Mouse (Mus musculus): ENCODE data around the gene Ccnjl. TPM values are rescaled to one million over a fixed set of nuclear protein-coding genes. Genes with fewer than 3 reads are reported as not detected.
A peak's percentile ranks its signal among the peaks of the same experiment; 100 is the strongest.

The Ccnjl gene
- polyA plus RNA-seq, 1 experiment from 2014 or later, result 20.0 TPM

DNA sequence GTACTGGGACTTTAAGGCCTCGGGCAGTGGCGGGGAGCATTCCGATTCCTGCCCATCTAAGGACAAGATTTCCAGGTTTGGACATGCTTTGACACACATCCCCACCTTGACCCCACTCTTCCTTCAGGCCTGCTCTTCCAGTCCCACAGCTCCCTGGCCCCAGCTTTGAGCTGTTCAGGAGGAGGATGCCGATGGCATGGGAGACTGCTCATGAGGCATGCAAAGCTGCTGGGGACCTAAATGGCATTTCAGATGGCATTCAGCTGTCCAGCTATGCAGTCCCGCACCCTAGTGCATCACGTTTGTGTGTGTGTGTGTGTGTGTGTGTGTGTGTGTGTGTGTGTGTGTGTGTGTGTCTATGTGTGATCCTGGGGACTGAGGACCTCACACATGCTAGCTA lies 8.5 kb downstream of the Ccnjl start:
- ATAC-seq (ENCODE audit: insufficient number of reproducible peaks, insufficient read depth, low FRiP score, low read depth), result no peak
- WGBS, result 73% methylated on average over 6 of the region's 6 CpGs

DNA sequence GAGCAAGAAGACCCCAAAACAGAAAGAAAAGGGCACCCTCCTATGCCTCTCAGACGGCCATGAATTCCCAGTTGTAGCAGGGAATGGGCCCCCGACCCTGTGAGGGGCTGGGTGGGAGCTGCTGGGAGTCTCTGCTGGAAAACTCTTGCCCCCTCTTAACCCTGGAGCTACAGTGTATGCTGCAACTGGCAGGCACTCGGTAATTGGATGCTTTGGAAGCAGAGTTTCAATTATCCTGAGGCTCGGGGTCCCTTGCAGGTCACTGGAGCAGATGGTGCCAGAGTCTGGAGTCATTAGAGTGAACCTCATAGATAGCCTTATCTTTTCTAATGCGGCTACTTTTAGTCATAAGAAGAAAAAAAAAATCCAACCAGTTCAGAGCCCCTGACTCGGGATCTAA lies 11.3 kb downstream of the Ccnjl start:
- H3K4me2 ChIP-seq (replicated peaks; ENCODE audit: low read depth, low read length), result no peak overlapping the region
- no peak overlapping the region for H3K9ac ChIP-seq (replicated peaks; ENCODE audit: low read depth, low read length)
- ATAC-seq (ENCODE audit: insufficient number of reproducible peaks, insufficient read depth, low FRiP score, low read depth), result peak; percentile 62; the same call in 1 of the 2 replicates
- H3K27me3 ChIP-seq (ENCODE audit: control insufficient read depth, insufficient read depth, low read length), result no peaks in the 10 kb centered on the region
- 26% methylated on average over 6 of the region's 6 CpGs for WGBS
- H3K4me1 ChIP-seq (ENCODE audit: control insufficient read depth, insufficient read depth, low read length), result 0 out of 2 replicates have a peak, but pooled peaks cover 3% of the 10 kb centered on the region
- H3K36me3 ChIP-seq (ENCODE audit: control insufficient read depth, insufficient read depth, low read length), result peaks cover 18% of the 10 kb centered on the region
- no peaks in the 10 kb centered on the region for H3K9me3 ChIP-seq (ENCODE audit: control insufficient read depth, low read depth, low read length)
- H3K4me3 ChIP-seq (ENCODE audit: low read depth, low read length), result no peak overlapping the region
- no peak overlapping the region for H3K27ac ChIP-seq (ENCODE audit: low read length)

More for the DNA sequence above, 8.5 kb downstream of the Ccnjl start:
- no peak overlapping the region for H3K4me2 ChIP-seq (replicated peaks; ENCODE audit: low read depth, low read length)
- H3K4me3 ChIP-seq (ENCODE audit: low read depth, low read length), result no peak overlapping the region
- no peaks in the 10 kb centered on the region for H3K27me3 ChIP-seq (ENCODE audit: control insufficient read depth, insufficient read depth, low read length)
- no peaks in the 10 kb centered on the region for H3K9me3 ChIP-seq (ENCODE audit: control insufficient read depth, low read depth, low read length)
- H3K27ac ChIP-seq (ENCODE audit: low read length), result no peak overlapping the region
- H3K9ac ChIP-seq (replicated peaks; ENCODE audit: low read depth, low read length), result no peak overlapping the region
- H3K4me1 ChIP-seq (ENCODE audit: control insufficient read depth, insufficient read depth, low read length), result 0 out of 2 replicates have a peak, but pooled peaks cover 3% of the 10 kb centered on the region
- H3K36me3 ChIP-seq (ENCODE audit: control insufficient read depth, insufficient read depth, low read length), result peaks cover 35% of the 10 kb centered on the region

DNA sequence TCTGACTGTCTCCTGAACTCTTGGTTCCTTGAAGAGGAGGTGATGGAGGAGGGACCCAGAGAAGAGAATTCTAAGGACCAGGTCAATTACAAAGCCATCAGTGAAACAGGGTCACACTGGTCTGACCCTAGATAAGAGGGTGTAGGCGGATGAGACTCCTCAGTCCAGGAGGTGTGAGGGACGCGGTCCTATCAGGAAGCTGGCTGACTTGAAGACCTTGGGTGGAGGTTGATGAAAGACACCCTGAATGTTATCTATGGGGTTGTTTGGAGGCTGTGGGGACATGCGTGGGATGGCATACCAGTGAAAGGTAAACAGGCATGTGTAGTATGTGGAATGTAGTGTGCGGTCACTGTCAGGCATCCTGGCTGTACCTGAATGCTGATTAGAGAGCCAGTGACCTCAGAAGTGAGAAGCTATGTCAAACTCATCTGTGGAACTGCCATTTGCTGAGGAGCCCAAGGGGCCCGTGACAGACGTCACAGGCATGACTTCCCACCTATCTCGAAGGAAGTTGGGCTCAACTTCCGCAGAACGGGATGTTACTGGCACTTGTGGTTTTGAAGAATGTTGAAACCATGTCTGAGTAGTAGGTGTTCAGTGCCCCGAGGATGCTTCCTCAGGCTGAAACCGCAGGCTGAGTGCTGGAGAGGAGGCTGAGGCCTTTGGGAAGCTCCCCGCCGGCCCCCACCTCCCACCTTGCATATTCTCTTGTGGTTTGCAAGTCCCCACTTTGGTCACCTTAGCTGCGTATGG lies 15.3 kb downstream of the Ccnjl start:
- WGBS, result 88% methylated on average over 15 of the region's 15 CpGs
- no peak for ATAC-seq (ENCODE audit: insufficient number of reproducible peaks, insufficient read depth, low FRiP score, low read depth)
- Histone ChIP-seq H3K9me3 (ENCODE audit: control insufficient read depth, low read depth, low read length) (no peaks in the 10 kb centered on the region), H3K4me2 (replicated peaks; ENCODE audit: low read depth, low read length) (no peak overlapping the region), H3K4me3 (ENCODE audit: low read depth, low read length) (no peak overlapping the region), H3K27ac (ENCODE audit: low read length) (no peak overlapping the region), H3K4me1 (ENCODE audit: control insufficient read depth, insufficient read depth, low read length) (peaks cover 17% of the 10 kb centered on the region; the same call in 1 of the 2 replicates), H3K9ac (replicated peaks; ENCODE audit: low read depth, low read length) (no peak overlapping the region), H3K27me3 (ENCODE audit: control insufficient read depth, insufficient read depth, low read length) (no peaks in the 10 kb centered on the region), H3K36me3 (ENCODE audit: control insufficient read depth, insufficient read depth, low read length) (0 out of 2 replicates have a peak, but pooled peaks cover 1% of the 10 kb centered on the region)

DNA sequence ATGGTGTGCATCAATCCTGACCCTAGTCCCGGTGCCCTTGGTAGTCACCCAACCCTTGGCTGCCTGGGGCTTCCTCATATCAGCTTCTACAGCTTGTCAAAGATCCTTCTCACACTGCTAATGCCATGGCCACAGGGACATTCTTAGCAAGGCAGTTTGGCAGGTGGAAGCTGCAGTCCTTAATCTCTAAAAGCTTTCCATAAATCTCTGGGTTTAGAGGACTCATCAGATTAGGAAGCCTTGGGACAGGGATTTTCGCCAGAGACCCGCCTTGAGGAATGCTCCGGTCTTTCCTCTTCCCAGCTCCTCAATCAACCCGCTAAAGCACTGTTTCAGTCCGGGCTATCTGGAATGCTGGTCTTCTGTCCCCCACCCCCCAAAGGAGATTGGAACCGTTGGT lies 16.2 kb downstream of the Ccnjl start:
- H3K4me3 ChIP-seq (ENCODE audit: low read depth, low read length), result no peak overlapping the region
- H3K9me3 ChIP-seq (ENCODE audit: control insufficient read depth, low read depth, low read length), result no peaks in the 10 kb centered on the region
- H3K27me3 ChIP-seq (ENCODE audit: control insufficient read depth, insufficient read depth, low read length), result no peaks in the 10 kb centered on the region
- WGBS, result 78% methylated on average over 7 of the region's 7 CpGs
- no peaks in the 10 kb centered on the region for H3K36me3 ChIP-seq (ENCODE audit: control insufficient read depth, insufficient read depth, low read length)
- no peak overlapping the region for H3K27ac ChIP-seq (ENCODE audit: low read length)
- H3K4me2 ChIP-seq (replicated peaks; ENCODE audit: low read depth, low read length), result no peak overlapping the region
- H3K4me1 ChIP-seq (ENCODE audit: control insufficient read depth, insufficient read depth, low read length), result peaks cover 22% of the 10 kb centered on the region
- H3K9ac ChIP-seq (replicated peaks; ENCODE audit: low read depth, low read length), result no peak overlapping the region
- ATAC-seq (ENCODE audit: insufficient number of reproducible peaks, insufficient read depth, low FRiP score, low read depth), result no peak

DNA sequence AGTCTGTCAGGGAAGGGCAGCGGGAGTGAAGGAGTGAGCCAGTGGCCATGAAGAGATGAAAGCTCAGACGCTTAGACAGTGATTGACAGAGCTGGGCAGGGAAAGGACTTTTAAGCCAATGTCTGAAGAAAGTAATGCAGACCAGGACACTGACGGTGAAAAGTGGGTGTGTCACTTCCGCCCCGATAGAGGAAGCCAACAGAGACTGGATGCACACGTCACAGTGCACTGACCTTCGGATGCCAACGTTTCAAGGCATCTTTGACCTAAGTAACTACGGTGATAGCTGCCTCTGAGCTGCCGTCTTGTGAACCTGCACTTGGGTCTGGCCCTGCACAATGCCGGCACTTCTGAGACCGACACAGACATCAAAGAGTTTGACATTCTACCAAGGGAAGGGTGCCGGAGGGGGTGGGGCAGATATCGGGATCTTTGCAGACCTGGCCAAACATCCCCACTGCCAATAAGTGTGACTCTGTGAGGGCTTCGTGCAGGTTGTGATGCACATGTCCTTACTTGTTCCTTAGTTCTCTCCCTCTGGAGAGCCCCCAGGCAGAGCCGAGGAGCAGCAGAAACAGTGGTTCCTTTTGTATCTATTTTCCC lies 17.4 kb downstream of the Ccnjl start:
- no peak for ATAC-seq (ENCODE audit: insufficient number of reproducible peaks, insufficient read depth, low FRiP score, low read depth)
- peaks cover 24% of the 10 kb centered on the region for H3K4me1 ChIP-seq (ENCODE audit: control insufficient read depth, insufficient read depth, low read length)
- no peaks in the 10 kb centered on the region for H3K9me3 ChIP-seq (ENCODE audit: control insufficient read depth, low read depth, low read length)
- 56% methylated on average over 16 of the region's 16 CpGs for WGBS
- H3K4me2 ChIP-seq (replicated peaks; ENCODE audit: low read depth, low read length), result no peak overlapping the region
- H3K27ac ChIP-seq (ENCODE audit: low read length), result no peak overlapping the region
- no peaks in the 10 kb centered on the region for H3K27me3 ChIP-seq (ENCODE audit: control insufficient read depth, insufficient read depth, low read length)
- H3K36me3 ChIP-seq (ENCODE audit: control insufficient read depth, insufficient read depth, low read length), result no peaks in the 10 kb centered on the region
- no peak overlapping the region for H3K4me3 ChIP-seq (ENCODE audit: low read depth, low read length)
- H3K9ac ChIP-seq (replicated peaks; ENCODE audit: low read depth, low read length), result no peak overlapping the region

DNA sequence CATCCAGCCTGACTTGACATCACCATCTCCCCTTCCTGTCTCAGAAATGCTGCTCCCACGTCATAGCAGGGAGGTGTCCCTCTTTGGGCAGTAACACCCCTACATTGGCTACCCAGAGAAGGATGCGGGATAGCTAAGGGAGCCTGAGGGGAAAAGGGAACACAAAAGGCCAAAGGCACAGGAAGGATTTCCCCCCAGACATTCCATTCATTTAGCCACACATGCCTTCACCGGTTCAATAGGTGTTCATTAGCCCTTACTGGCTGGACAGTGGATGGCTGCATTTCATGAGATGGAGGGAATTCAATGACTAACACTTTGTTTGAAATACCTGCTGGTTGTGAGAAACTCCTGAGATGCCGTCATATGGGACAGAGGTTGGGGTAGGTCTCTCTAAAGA lies 18.1 kb downstream of the Ccnjl start:
- Histone ChIP-seq H3K4me3 (ENCODE audit: low read depth, low read length) (no peak overlapping the region), H3K27me3 (ENCODE audit: control insufficient read depth, insufficient read depth, low read length) (no peaks in the 10 kb centered on the region), H3K36me3 (ENCODE audit: control insufficient read depth, insufficient read depth, low read length) (no peaks in the 10 kb centered on the region), H3K27ac (ENCODE audit: low read length) (no peak overlapping the region), H3K4me2 (replicated peaks; ENCODE audit: low read depth, low read length) (no peak overlapping the region), H3K9me3 (ENCODE audit: control insufficient read depth, low read depth, low read length) (no peaks in the 10 kb centered on the region), H3K4me1 (ENCODE audit: control insufficient read depth, insufficient read depth, low read length) (peaks cover 24% of the 10 kb centered on the region), H3K9ac (replicated peaks; ENCODE audit: low read depth, low read length) (no peak overlapping the region)
- no peak for ATAC-seq (ENCODE audit: insufficient number of reproducible peaks, insufficient read depth, low FRiP score, low read depth)
- 76% methylated on average over 4 of the region's 4 CpGs for WGBS

DNA sequence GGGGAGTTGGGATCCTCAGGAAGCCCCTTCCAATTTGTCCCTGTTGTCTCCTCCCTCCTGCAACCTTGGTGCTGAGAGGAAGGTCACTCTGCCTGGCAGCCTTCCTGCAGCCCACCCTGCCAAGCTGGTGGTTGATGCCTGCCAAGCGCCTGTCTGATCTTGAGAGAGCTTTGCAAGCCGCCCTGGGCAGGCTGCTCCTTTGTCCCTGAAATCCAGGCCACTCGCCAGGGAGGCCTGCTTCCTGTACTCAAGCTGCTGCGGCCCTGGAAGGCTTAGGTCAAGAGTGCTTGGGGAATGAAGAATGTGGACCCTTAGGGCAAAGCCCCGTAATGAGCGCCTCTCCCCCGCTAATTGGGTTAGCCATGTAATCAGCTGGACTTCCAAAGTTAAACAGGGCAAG lies 19.6 kb downstream of the Ccnjl start:
- Histone ChIP-seq H3K27ac (ENCODE audit: low read length) (peak overlapping the region; percentile 68; the same call in 1 of the 2 replicates), H3K9me3 (ENCODE audit: control insufficient read depth, low read depth, low read length) (no peaks in the 10 kb centered on the region), H3K4me3 (ENCODE audit: low read depth, low read length) (no peak overlapping the region), H3K27me3 (ENCODE audit: control insufficient read depth, insufficient read depth, low read length) (no peaks in the 10 kb centered on the region), H3K36me3 (ENCODE audit: control insufficient read depth, insufficient read depth, low read length) (no peaks in the 10 kb centered on the region), H3K4me2 (replicated peaks; ENCODE audit: low read depth, low read length) (no peak overlapping the region), H3K9ac (replicated peaks; ENCODE audit: low read depth, low read length) (no peak overlapping the region), H3K4me1 (ENCODE audit: control insufficient read depth, insufficient read depth, low read length) (peaks cover 24% of the 10 kb centered on the region)
- WGBS, result 24% methylated on average over 7 of the region's 7 CpGs
- ATAC-seq (ENCODE audit: insufficient number of reproducible peaks, insufficient read depth, low FRiP score, low read depth), result peak; percentile 40

DNA sequence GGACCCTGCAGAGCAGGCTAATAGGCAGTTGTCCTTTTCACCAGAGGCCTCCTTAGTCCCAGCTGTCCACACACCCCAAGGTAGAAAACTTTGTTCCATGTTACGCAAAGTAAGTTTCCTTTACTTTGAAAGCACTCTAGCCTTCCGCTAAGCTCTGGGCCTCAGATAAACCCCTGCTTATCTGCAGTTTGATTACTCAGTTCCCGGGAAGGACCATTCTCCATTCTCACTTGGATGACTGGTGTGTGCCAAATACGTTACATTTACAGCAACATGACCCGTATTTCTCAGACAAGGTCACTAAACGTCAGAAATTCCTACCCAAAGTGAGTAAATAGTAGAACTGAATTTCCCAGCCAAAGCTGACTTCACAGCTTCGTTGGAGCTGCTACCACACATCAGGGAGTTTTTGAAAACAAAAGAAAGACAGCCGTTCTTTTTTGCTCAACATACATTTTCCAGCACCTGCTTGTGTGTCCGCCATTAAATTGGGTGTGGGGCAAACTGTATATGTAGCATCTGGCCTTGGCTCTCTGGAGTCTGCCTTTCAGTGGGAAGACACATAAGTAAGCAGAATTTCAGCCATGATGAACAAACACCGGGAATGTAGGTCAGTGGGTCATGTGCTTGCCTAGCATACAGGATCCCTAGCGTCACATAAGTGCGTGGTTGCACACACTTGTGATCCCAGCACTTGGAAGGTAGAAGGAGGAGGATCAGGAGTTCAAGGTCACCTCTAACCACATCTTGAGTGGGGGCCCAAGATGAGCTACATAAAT lies 20.3 kb downstream of the Ccnjl start:
- H3K4me1 ChIP-seq (ENCODE audit: control insufficient read depth, insufficient read depth, low read length), result peaks cover 24% of the 10 kb centered on the region
- no peak overlapping the region for H3K4me3 ChIP-seq (ENCODE audit: low read depth, low read length)
- no peak overlapping the region for H3K4me2 ChIP-seq (replicated peaks; ENCODE audit: low read depth, low read length)
- ATAC-seq (ENCODE audit: insufficient number of reproducible peaks, insufficient read depth, low FRiP score, low read depth), result peak; percentile 80
- WGBS, result 34% methylated on average over 12 of the region's 12 CpGs
- H3K9ac ChIP-seq (replicated peaks; ENCODE audit: low read depth, low read length), result no peak overlapping the region
- H3K36me3 ChIP-seq (ENCODE audit: control insufficient read depth, insufficient read depth, low read length), result no peaks in the 10 kb centered on the region
- no peaks in the 10 kb centered on the region for H3K9me3 ChIP-seq (ENCODE audit: control insufficient read depth, low read depth, low read length)
- H3K27ac ChIP-seq (ENCODE audit: low read length), result peak overlapping the region; percentile 68; the same call in 1 of the 2 replicates
- H3K27me3 ChIP-seq (ENCODE audit: control insufficient read depth, insufficient read depth, low read length), result no peaks in the 10 kb centered on the region

Measured in stomach, embryonic 14.5 days (tissue).